Mouse (Mus musculus) forelimb bud, embryonic 11.5 days (tissue): Measurements from ENCODE around the gene Nptn.

Source experiments
- DNase-seq: peaks from one replicate; pipeline ENCODE4 v3.0.0-alpha.2; 2012; ENCODE audit warnings: low read depth, low spot score

Nptn gene

GRCm38 (mm10) chr9:58691471-58691870 lies 109.4 kb downstream of the Nptn start:
- no peak for DNase-seq

- DNase-seq, result no peak
Observed at GRCm38 (mm10) chr9:58698486-58698885, 116.4 kb downstream of the Nptn start.

- no peak for DNase-seq
Observed at GRCm38 (mm10) chr9:58701751-58702150, 119.7 kb downstream of the Nptn start.

- no peak for DNase-seq
Observed at GRCm38 (mm10) chr9:58703766-58704165, 121.7 kb downstream of the Nptn start.

- no peak for DNase-seq
Observed at GRCm38 (mm10) chr9:58706024-58706423, 124.0 kb downstream of the Nptn start.
